Mouse (Mus musculus): ENCODE data around the gene Dab2ip. TPM values are rescaled to one million over a fixed set of nuclear protein-coding genes. Genes with fewer than 3 reads are reported as not detected.
A peak's percentile ranks its signal among the peaks of the same experiment; 100 is the strongest.

The Dab2ip gene
- total RNA-seq, 2 experiments from 2014 or later: 130 TPM

GRCm38 (mm10) chr2:35558826-35559550 is 922 bp downstream of the Dab2ip start:
- DNase-seq (ENCODE audit: low spot score in 2 of 2): peak in 1 of 2 experiments; percentile 22

- DNase-seq (ENCODE audit: low spot score in 2 of 2): peak in 1 of 2 experiments; percentile 36
These were observed 1.4 kb downstream of the Dab2ip start for GRCm38 (mm10) chr2:35559551-35559835.

- no peak for DNase-seq (ENCODE audit: low spot score in 2 of 2)
These were observed 5.7 kb downstream of the Dab2ip start for GRCm38 (mm10) chr2:35563722-35564121.

GRCm38 (mm10) chr2:35565051-35565836 is 7.2 kb downstream of the Dab2ip start:
- DNase-seq (ENCODE audit: low spot score in 2 of 2): no peak

- DNase-seq (ENCODE audit: low spot score in 2 of 2): no peak
These were observed 9.1 kb downstream of the Dab2ip start for GRCm38 (mm10) chr2:35566957-35567693.

GRCm38 (mm10) chr2:35567694-35568149 is 9.7 kb downstream of the Dab2ip start:
- no peak for DNase-seq (ENCODE audit: low spot score in 2 of 2)

- DNase-seq (ENCODE audit: low spot score in 2 of 2): no peak
These were observed 12.7 kb downstream of the Dab2ip start for GRCm38 (mm10) chr2:35570743-35571142.

GRCm38 (mm10) chr2:35574643-35575042 is 16.6 kb downstream of the Dab2ip start:
- no peak for DNase-seq (ENCODE audit: low spot score in 2 of 2)

GRCm38 (mm10) chr2:35576675-35577074 is 18.6 kb downstream of the Dab2ip start:
- no peak for DNase-seq (ENCODE audit: low spot score in 2 of 2)

- DNase-seq (ENCODE audit: low spot score in 2 of 2): no peak
These were observed 22.0 kb downstream of the Dab2ip start for GRCm38 (mm10) chr2:35580111-35580510.

- peak in 1 of 2 experiments; percentile 43 for DNase-seq (ENCODE audit: low spot score in 2 of 2)
These were observed 23.7 kb downstream of the Dab2ip start for GRCm38 (mm10) chr2:35581501-35582340.

GRCm38 (mm10) chr2:35582341-35582941 is 24.4 kb downstream of the Dab2ip start:
- DNase-seq (ENCODE audit: low spot score in 2 of 2): peak; percentile 59 to 70

GRCm38 (mm10) chr2:35583406-35583805 is 25.3 kb downstream of the Dab2ip start:
- no peak for DNase-seq (ENCODE audit: low spot score in 2 of 2)

GRCm38 (mm10) chr2:35584011-35584410 is 25.9 kb downstream of the Dab2ip start:
- no peak for DNase-seq (ENCODE audit: low spot score in 2 of 2)

- no peak for DNase-seq (ENCODE audit: low spot score in 2 of 2)
These were observed 30.3 kb downstream of the Dab2ip start for GRCm38 (mm10) chr2:35588368-35588767.

GRCm38 (mm10) chr2:35589385-35589784 is 31.3 kb downstream of the Dab2ip start:
- DNase-seq (ENCODE audit: low spot score in 2 of 2): no peak

GRCm38 (mm10) chr2:35589800-35590199 is 31.7 kb downstream of the Dab2ip start:
- DNase-seq (ENCODE audit: low spot score in 2 of 2): no peak

GRCm38 (mm10) chr2:35591961-35592724 is 34.1 kb downstream of the Dab2ip start:
- no peak for DNase-seq (ENCODE audit: low spot score in 2 of 2)

- DNase-seq (ENCODE audit: low spot score in 2 of 2): no peak
These were observed 34.8 kb downstream of the Dab2ip start for GRCm38 (mm10) chr2:35592725-35593392.

Measured in layer of hippocampus, postnatal 10 days (tissue).